Mouse (Mus musculus) thymus, postnatal 4 days (tissue): Measurements from ENCODE around the gene Itgb7.

ENCODE experiments used
- DNase-seq: peaks from one replicate; pipeline ENCODE4 v3.0.0; 2021

Itgb7 gene

GRCm38 (mm10) chr15:102224992-102225617 lies 6.6 kb downstream of the Itgb7 start:
- DNase-seq: peak; percentile 76

- DNase-seq: peak; percentile 95
These were observed 7.4 kb downstream of the Itgb7 start for GRCm38 (mm10) chr15:102224186-102224991.

DNA sequence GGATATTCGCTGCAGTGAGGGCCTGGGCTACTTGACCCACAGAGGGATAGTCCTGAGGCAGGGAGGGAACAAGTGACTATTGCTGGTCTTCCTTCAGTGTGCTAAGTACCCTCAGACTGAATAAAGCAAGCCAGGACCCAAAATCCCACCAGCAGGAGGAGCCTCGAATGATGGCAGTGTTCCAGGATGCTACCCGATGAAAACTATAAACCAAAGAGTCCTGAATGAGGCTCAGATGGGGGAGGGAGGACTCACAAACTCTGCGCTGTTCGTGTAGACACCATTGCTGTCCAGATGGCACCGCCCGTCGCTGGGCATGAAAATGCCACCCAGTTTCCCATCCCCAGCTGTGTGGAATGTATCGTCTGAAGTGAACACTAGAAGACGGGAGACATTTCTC lies 9.4 kb downstream of the Itgb7 start:
- DNase-seq: no peak

GRCm38 (mm10) chr15:102217325-102217724 lies 14.4 kb downstream of the Itgb7 start:
- no peak for DNase-seq

DNA sequence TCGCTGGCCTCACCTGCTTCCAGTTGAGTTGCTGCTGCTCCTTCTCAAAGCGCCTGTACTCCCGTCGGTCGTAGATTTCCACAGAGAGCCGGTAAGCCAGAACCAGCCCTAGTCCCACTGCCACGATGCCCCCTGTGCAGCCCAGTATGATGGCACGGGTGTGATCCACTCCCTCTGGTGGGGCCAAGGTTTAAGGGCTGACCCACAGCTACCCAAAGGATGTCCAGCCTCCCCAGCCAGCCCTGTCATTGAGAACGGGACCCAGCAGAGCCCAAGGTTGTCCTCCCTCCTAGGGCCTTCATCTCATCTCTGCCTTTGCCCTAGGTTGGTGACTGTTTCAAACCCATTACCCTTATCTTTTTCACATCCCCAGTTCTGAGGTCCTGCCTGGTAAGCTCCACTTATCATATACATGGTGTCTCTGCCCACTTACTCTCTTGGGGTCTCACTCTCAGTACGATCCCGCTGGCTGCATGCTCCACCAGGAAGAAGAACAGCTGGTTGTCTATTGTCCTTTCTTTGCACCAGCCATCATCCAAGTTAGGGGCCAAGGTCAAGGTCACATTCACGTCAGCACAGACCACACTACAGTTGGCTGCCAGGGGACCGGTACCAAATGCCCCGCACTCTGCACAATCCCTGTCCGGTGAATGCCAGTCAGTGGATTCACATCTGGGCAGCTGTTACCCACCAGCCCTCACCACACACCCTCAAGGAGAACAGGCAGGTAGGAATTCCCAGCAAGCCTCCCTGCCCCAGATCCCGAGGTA lies 15.1 kb downstream of the Itgb7 start:
- DNase-seq: no peak

DNA sequence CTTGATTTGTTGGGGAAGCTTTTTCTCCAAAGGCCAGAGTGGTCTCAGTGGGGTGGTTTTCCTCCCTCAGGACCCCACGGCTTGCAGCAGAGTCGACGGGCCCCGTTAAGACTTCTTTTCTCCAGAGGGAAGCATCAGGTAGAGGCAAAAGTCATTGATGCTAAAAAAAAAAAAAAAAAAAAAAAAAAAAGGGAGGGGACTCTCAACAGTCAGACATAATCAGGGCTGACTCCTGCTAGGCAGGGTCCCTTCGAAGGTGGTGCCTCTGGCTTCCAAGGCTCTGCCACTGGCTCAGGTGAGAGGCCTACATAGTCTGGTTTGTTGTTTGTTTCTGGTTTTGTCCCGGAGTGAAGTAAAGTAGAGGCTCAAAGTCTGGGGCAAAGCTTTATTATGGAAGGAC lies 16.1 kb downstream of the Itgb7 start:
- no peak for DNase-seq

DNA sequence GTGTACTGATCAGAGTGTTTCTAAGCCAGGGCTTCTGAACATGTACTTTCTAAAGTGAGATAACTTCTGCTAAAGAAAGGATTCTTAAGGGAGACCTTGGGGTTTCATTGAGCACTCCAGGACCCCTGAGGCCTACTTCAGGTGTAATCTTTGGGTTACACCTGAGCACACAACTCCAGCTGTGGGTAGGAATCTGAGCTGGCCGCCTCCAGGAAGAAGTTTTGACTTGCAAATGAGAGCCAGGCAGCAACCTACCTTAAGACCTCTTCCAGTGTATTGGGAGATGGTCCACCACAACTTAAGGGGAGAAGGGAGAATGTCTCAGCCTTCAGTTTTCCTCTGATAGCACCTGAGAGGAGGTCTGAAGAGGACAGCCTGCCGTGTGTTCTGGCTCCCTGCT lies 17.6 kb downstream of the Itgb7 start:
- DNase-seq: no peak

DNA sequence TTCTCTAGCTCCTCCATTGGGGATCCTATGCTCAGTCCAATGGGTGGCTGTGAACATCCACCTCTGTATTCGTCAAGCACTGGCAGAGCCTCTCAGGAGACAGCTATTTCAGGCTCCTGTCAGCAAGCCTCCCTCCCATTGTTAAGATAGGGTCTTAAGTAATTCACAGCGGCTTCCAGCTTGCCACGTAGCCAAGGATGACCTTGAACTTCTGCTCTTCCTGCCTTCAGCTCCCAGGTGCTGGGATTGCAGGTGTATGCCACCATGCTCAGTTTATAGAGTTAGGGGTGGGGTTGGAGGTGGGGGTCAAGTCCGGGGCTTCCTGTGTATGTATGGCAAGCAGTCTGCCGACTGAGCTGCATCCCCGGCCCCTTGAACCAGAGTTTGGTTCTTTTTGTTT lies 19.8 kb downstream of the Itgb7 start:
- DNase-seq: no peak

DNA sequence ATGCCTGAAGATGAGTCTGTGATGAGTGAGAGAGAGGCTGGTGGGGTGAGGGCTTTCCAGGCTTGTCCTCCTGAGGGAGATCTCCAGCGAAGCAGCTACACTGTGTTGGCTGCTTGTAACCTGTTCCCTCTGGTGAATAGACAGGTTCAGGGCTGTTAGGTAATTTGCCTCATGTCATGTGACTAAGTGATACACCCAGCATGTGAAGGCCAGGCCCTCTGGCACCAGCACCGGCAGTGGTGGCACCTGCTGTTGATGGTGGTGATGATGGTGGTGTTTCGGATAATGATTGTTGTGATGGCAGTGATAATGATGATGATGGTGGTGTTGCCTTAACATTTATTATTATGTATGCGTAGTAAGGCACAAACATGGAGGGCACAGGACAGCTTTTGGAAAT lies 20.9 kb downstream of the Itgb7 start:
- DNase-seq: no peak

DNA sequence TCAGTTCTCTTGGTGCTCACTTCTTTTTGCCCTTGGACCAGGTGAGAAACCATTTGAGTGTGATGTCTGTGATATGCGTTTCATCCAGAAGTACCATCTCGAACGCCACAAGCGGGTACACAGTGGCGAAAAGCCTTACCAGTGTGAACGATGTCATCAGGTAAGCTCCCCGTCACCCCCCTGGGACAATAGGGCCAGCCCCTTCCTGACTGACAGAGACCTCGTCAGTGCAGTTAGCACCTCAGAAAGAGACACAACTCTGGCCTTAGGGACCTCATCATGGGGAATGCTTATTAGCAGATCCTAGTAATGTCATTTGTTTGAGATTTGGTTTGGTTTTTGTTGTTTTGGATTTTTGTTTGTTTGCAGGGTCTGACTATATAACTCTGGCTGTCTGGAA lies 22.6 kb downstream of the Itgb7 start:
- DNase-seq: no peak

- no peak for DNase-seq
These were observed 23.6 kb downstream of the Itgb7 start for GRCm38 (mm10) chr15:102208092-102208561.

DNA sequence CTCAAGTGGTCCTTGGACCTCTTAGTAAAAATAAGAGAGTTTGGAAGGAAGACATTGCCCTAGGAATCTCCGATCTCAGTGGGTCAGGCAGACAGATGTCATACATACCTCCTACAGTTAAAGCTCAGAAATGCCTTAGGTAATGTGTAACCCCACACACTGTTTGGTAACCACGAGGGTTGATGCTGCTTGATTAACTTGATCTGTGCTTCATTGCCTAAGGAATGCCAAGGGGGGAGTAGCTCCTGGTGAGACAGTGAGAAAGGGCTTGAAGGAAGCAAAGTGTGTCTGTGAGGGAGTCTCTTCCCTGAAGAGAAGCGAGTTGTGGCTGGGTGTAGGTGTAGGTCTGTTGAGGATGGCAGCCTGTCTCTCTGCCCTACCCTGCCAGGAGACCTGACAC lies 24.4 kb downstream of the Itgb7 start:
- no peak for DNase-seq

DNA sequence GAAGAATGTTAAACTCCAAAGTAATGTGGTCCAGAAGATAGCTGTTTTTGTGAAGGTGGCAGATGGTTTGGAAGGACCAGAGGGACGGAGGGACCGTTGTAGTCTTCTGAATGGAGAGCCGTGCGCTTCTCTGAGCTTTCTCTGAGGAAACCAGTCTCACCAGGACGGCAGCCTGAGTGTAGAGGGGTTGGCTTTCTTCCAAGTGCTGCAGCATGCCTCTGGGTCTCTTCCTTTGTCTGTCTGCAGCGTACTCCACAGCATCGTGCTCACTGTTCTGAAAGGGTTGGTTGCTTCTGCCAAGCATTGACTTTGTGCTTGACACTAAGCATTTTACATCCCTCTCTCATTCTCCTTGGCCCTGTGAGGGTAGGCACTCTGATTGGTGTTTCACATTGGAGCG lies 26.0 kb downstream of the Itgb7 start:
- no peak for DNase-seq

GRCm38 (mm10) chr15:102204674-102205505 lies 26.9 kb downstream of the Itgb7 start, which contains the start of gene Csad:
Gene Csad, minus strand, starts transcription at chr15:102204724.
- DNase-seq: no peak

GRCm38 (mm10) chr15:102203835-102204381 lies 27.8 kb downstream of the Itgb7 start:
- DNase-seq: peak; percentile 83

GRCm38 (mm10) chr15:102202971-102203834 lies 28.5 kb downstream of the Itgb7 start, which contains the start of gene Zfp740:
Gene Zfp740, plus strand, starts transcription at chr15:102203249.
- peak; percentile 97 for DNase-seq

DNA sequence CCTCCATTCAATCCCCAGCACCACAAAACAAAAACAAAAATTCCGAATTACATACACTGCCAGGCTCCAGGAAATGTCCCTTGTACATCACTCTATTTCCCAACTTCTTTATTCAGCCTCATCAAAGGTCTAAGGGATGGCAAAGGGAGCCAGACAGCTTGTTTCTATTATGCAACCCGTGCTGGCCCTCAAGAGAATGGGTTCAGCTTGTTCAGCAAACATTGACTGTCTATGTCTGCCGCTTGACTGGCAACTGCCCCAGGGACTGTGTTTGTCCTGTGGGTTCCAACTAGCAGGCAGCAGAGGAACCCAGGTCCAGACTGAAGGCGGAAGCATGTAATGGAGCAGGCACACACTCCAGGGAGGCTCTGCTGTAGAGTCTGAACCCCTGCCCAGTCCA lies 32.9 kb downstream of the Itgb7 start:
- DNase-seq: no peak

DNA sequence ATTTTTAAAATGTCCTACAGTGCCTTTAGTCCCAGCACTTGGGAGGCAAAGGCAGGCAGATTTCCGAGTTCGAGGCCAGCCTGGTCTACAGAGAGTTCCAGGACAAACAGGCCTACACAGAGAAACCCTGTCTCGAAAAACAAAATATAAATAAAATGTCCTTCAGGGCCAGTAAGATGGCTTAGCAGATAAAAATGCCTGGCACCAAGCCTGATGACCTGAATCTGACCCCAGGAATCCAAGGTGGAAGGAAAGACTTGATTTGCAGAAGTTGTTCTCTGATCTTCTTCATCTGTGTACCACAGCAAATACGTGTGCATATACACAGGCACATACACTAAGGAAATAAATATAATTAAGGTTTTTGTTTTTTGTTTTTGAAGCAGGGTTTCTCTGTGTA lies 36.4 kb downstream of the Itgb7 start:
- no peak for DNase-seq

DNA sequence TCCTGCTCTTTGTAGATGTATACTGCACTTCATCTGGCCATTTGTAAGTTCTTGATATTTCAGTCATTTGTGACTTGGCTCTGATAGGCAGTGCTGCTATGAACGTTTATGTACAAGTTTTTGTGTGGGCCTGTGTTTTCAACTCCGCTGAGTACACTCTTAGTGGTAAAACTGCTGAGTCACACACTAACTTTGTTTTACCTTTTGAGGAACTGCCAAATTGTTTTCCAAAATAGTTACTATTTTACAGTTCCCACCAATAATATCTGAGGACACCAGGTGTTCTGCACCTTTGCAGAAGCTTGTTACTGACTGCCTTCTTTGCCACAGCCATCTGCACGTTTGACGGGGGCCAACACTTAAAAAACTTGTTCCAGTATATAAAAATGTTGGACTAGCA lies 37.3 kb downstream of the Itgb7 start:
- DNase-seq: no peak

GRCm38 (mm10) chr15:102193652-102194051 lies 38.1 kb downstream of the Itgb7 start:
- no peak for DNase-seq

- DNase-seq: no peak
These were observed 38.8 kb downstream of the Itgb7 start for GRCm38 (mm10) chr15:102192820-102193386.
